8 mouse cellular contexts compared by ENCODE assay signal in the genomic region with DNA sequence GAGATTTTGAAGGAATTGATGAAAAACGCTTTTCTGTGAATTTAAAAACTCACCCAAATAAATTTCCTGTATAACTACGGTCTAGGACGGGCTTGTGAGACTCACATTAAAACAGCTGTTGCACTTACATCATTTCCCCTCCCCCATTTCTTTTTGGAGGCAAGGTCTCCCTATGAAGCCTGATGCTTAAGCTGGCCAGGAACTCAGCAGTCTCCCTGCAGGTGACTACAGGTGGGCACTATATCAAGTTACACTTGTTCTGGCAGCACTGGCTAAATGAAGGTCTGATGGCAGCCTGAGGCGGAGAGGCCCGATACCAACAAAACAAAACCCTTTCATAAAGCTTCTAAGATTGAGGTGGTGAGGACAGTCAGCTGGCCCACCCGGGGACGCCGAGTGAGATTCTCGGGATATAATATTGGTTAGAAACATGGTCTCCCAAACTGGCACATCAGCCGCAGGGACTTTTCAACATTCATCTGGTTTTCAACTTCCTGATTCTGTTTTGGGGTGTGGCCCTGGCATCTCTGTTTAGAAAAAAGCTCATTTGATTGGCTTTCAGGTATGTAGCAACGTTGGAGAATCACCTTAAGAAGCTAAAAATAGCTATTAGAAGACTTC. TPM values are rescaled to one million over a fixed set of nuclear protein-coding genes. Genes with fewer than 3 reads are reported as not detected.
A peak's percentile ranks its signal among the peaks of the same experiment; 100 is the strongest.
DNase-seq lines count a peak whose midpoint lies in the region; ATAC-seq and TF ChIP-seq lines count a peak whose summit lies in the region.

No protein-coding gene starts in this region.

- no peaks in the 10 kb centered on the region for H3K9me3 ChIP-seq in megakaryocyte, embryonic 14.5 days

- H3K36me3 ChIP-seq in megakaryocyte, embryonic 14.5 days (replicated peaks; ENCODE audit: low read length): peaks cover 14% of the 10 kb centered on the region
- H3K36me3 ChIP-seq in testis, adult 2 months (ENCODE audit: control insufficient read depth, insufficient read depth, low read length): no peaks in the 10 kb centered on the region

- H3K4me3 ChIP-seq in gastrocnemius, adult 2 months: peak overlapping the region; percentile 89
- H3K4me3 ChIP-seq in megakaryocyte, embryonic 14.5 days (replicated peaks): peak overlapping the region; percentile 99
- H3K4me3 ChIP-seq in testis, adult 2 months (ENCODE audit: control insufficient read depth, low read depth, low read length): peak overlapping the region; percentile 96

- peaks cover 31% of the 10 kb centered on the region for H3K4me1 ChIP-seq in megakaryocyte, embryonic 14.5 days
- H3K4me1 ChIP-seq in testis, adult 2 months (ENCODE audit: control insufficient read depth, insufficient read depth, low read length): peaks cover 8% of the 10 kb centered on the region

- intact Hi-C loops in gastrocnemius, adult 2 months (cut with DNase I): loop anchor here (5.0 kb wide), 1 partner anchor 106 kb away; a partner anchor contains a TSS

- no peak for TF ChIP-seq CTCF in gastrocnemius, adult 2 months (IDR thresholded peaks at IDR 0.05)
- no peak for TF ChIP-seq CTCF in testis, adult 2 months (IDR thresholded peaks at IDR 0.05; ENCODE audit: control insufficient read depth, insufficient read depth, insufficient replicate concordance, low read depth, low read length)

- H3K27ac ChIP-seq in gastrocnemius, adult 2 months: peak overlapping the region; percentile 94
- H3K27ac ChIP-seq in testis, adult 2 months (ENCODE audit: control insufficient read depth, insufficient read depth, low read depth, low read length): peak overlapping the region; percentile 97

- no peak for TF ChIP-seq POLR2A in testis, adult 2 months (IDR thresholded peaks at IDR 0.05; ENCODE audit: control insufficient read depth, low read depth, low read length)

- H3K27me3 ChIP-seq in megakaryocyte, embryonic 14.5 days (replicated peaks): no peaks in the 10 kb centered on the region
- no peaks in the 10 kb centered on the region for H3K27me3 ChIP-seq in testis, adult 2 months (ENCODE audit: control insufficient read depth, insufficient read depth, low read length)

- peak; percentile 20 for DNase-seq in gastrocnemius, adult 2 months
- no peak for DNase-seq in gastrocnemius, adult 18-20 months (ENCODE audit: low spot score)
- DNase-seq in cerebellum, adult 9-11 months: peak; percentile 64
- DNase-seq in gonadal fat pad, adult 2 months (ENCODE audit: low read depth): peak; percentile 46
- DNase-seq in kidney, postnatal 25 days: peak; percentile 14 to 31

- ATAC-seq in CD4-positive, CD25-positive, alpha-beta regulatory T cell, adult 4 months: peak; percentile 78

RNA-seq across cellular contexts. Expression of a gene that starts 0.4 kb away (rescaled TPM):
- 10 to 100 TPM; 11.3 to 12.7 TPM for total RNA-seq in gastrocnemius, adult 2 months (2021)
- 10 to 100 TPM; 11.6 TPM for total RNA-seq in gastrocnemius, adult 18-20 months (2021)
- 10 to 100 TPM; 58.5 to 71.2 TPM for polyA plus RNA-seq in CD4-positive, CD25-positive, alpha-beta regulatory T cell, adult 4 months (2017; shearing (Covaris generic))
- polyA plus RNA-seq in gonadal fat pad, adult 2 months (2012; rRNA removed): 14.0 and 14.8 TPM in 2 replicates
- 0.53 and 1.3 TPM in 2 replicates for polyA plus RNA-seq in megakaryocyte, embryonic 14.5 days (2012; ENCODE audit: insufficient read depth, low replicate concordance)
- 20.6 and 26.0 TPM in 2 replicates for polyA plus RNA-seq in testis, adult 2 months (2012; rRNA removed)
